Mouse (Mus musculus) liver, adult (tissue): ENCODE data around the gene Gm10799.

Source experiments
- GATA4 ChIP-seq: IDR thresholded peaks from 2 replicates; pipeline ENCODE4 v1.6.1; 2014; ENCODE audit warnings: mild to moderate bottlenecking, low read length; ENCODE audit not compliant: insufficient replicate concordance

The Gm10799 gene

DNA sequence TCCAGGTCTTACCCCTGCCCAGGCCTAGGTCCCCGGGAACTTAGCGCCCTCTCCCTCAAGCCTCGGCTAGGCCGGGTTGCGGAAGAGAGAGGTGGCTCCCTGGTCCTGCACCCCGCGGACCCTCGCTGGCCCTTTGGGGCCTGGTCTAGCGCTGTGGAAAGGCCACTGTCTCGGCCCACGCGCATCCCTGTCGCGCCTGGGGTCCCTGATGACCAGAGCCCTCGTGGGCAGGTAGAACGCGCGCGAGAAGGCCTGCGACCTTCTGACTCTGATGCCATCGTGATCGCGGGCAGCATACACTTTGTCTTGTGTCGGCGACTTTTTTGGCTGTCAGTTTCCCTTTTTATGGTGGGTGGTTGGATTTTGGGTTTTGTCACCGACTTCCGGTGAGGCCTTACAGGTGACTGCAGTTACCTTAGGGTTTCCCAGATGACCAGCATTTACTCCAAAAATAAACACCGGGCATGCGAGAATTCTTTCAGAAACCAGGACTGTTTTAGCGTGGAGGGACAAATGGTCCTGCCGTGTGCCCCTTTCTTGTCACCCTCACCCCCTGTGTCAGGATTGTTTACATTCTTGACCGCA lies 40.1 kb downstream of the Gm10799 start, which contains the start of gene 4931422A03Rik:
Gene 4931422A03Rik (minus strand): TSS at position 223 of the 585 bp plus-strand sequence.
- TF ChIP-seq GATA4, result no peak

DNA sequence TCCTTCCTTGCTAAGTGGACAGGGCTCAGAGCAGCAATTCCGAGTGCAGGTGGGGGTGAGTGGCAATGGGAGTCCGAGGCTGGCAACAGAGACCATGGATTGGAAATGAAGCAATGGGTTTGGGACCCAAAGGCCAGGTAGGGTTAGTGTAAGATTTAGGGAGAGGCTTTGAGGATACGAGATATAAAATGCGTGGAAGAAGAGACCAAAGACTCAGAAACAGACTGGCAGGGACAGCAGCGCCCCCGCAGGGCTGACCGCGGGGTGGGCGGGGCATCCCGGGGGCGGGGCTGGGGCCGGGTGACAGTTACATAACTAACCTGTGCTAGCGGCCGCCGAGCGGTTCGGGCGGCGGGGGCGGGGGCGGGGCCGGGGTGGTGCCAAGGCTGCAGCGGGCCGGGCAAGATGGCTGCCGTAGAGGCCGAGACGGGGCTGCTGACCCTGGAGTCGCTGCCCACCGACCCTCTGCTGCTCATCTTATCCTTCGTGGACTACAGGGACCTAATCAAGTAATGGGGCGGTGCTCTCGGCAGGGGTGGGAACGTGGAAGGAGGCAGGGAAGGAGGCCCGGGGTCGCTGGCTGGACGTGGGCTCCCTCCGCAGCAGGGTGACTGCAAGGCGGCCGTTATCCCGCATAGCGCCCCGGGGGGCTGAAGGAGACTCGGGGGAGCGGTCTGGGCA lies 40.8 kb downstream of the Gm10799 start, which contains the start of gene Fbxo3:
Gene Fbxo3 (plus strand): TSS at position 264 of the 681 bp plus-strand sequence.
- no peak for TF ChIP-seq GATA4

DNA sequence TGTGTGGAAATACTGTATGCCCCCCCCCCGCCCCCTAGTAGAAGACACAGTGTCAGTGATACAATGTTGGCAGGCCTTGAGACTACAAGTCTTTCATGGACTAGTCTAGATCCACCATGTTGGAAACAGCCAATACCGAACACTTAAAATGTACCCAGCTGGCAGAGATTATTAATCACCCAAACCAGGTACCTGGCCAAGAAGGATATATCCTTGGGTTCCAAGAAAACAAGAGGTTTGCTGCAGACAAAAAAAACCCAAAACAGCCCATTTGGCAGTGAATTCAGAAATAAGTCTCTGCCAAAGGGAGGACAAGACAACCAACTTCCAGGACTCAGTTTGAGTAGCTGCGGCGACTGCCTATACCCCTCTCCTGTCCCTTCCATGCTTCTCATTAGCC lies 43.7 kb downstream of the Gm10799 start:
- no peak for TF ChIP-seq GATA4

DNA sequence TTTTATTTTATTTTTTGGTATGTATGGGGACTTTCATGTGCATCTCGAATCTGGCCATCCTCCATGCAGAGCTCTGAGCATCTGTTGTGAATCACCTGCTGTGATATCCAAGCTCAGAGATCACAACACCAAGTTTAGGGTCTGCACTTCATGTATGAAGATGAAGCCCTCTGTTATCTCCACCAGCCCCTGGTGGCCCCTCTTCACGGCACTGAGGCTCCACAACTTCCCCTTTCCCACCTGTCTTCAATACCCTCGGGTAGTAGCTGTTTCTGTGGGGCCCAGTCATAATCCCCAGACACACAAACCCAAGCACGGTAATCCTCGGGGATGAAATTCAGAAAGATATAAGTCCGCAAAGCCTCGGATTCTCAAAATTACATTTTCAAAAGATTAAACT lies 45.3 kb downstream of the Gm10799 start:
- TF ChIP-seq GATA4, result no peak
